Mouse (Mus musculus) thymus, adult 2 months (tissue): ENCODE data around the gene Fancb. TPM values are rescaled to one million over a fixed set of nuclear protein-coding genes. Genes with fewer than 3 reads are reported as not detected.

Source experiments
- DNase-seq: peaks from one replicate; pipeline ENCODE4 v3.0.0; 2021
- H3K27ac ChIP-seq: fragments of 200-500 bp; 2 replicates; pipeline ENCODE4 v1.5.1; 2012; ENCODE audit warnings: low read length, control low read depth; ENCODE audit not compliant: control insufficient read depth, insufficient read depth
- H3K27me3 ChIP-seq: fragments of 200-500 bp; 2 replicates; pipeline ENCODE4 v1.6.1; 2012; ENCODE audit warnings: mild to moderate bottlenecking, low read length, moderate library complexity, mixed read lengths; ENCODE audit not compliant: control insufficient read depth, insufficient read depth
- H3K36me3 ChIP-seq: fragments of 200-500 bp; 2 replicates; pipeline ENCODE4 v1.6.1; 2012; ENCODE audit warnings: mild to moderate bottlenecking, low read length, moderate library complexity; ENCODE audit not compliant: control insufficient read depth, insufficient read depth
- H3K4me1 ChIP-seq: fragments of 200-500 bp; replicated peaks from 2 replicates; pipeline ENCODE4 v1.6.1; 2012; ENCODE audit warnings: low read length; ENCODE audit not compliant: control insufficient read depth, insufficient read depth
- H3K4me3 ChIP-seq: fragments of 200-500 bp; 2 replicates; pipeline ENCODE4 v1.5.1; 2012; ENCODE audit warnings: mild to moderate bottlenecking, low read length, control low read depth, moderate library complexity; ENCODE audit not compliant: control insufficient read depth, insufficient read depth
- CTCF ChIP-seq: fragments of 200-500 bp; IDR thresholded peaks from 2 replicates; pipeline ENCODE4 v1.5.1; 2012; ENCODE audit warnings: mild to moderate bottlenecking, control low read depth, low read length, moderate library complexity, borderline replicate concordance; ENCODE audit not compliant: control insufficient read depth, poor library complexity, insufficient read depth; ENCODE audit errors: extremely low read depth
- POLR2A ChIP-seq: fragments of 200-500 bp; IDR thresholded peaks from 2 replicates; pipeline ENCODE4 v1.6.1; 2012; ENCODE audit warnings: mild to moderate bottlenecking, low read length, control low read depth, moderate library complexity; ENCODE audit not compliant: control insufficient read depth, poor library complexity, insufficient read depth; ENCODE audit errors: extremely low read depth
- WGBS: fragments of 180-500 bp; shearing (Covaris S2); methylation state at CpG from one replicate; pipeline ENCODE4 v1.1.7; 2018; 5-methylcytosine and 5-hydroxymethylcytosine counted together
- polyA plus RNA-seq: library from polyadenylated mRNA; depleted of rRNA; stranded (reverse); fragments of >200 nt; gene quantifications from 2 replicates; pipeline ENCODE4 v1.2.3, GENCODE M21; 2012; rRNA removed

Fancb gene
- 0.97 and 1.2 TPM in 2 replicates for polyA plus RNA-seq

GRCm38 (mm10) chrX:164980193-164980775 lies at the start of gene Fancb, which contains the start of gene Mospd2:
TSS of gene Fancb (plus strand) at chrX:164980592.
TSS of gene Mospd2 (minus strand) at chrX:164980375.
- H3K27ac ChIP-seq: peak within 1 kb of the TSS; percentile 1; the same call in 1 of the 2 replicates
- peak within 1 kb of the TSS; percentile 92 for H3K4me3 ChIP-seq
- DNase-seq: peak; percentile 77
- TF ChIP-seq POLR2A: no peak
- TF ChIP-seq CTCF: no peak
- H3K27me3 ChIP-seq: no peaks in the 10 kb centered on the region
- no peaks in the 10 kb centered on the region for H3K36me3 ChIP-seq
- peaks cover 4% of the 10 kb centered on the region; the same call in 1 of the 2 replicates for H3K4me1 ChIP-seq
- 4% methylated on average over 22 of the region's 26 CpGs for WGBS

- Histone ChIP-seq H3K4me1 (no peaks in the 10 kb centered on the region), H3K4me3 (no peak overlapping the region), H3K27ac (no peak overlapping the region), H3K27me3 (no peaks in the 10 kb centered on the region), H3K36me3 (no peaks in the 10 kb centered on the region)
- TF ChIP-seq CTCF: no peak
- no peak for TF ChIP-seq POLR2A
- no peak for DNase-seq
- 94% methylated on average over 5 of the region's 5 CpGs for WGBS
These were observed 38.9 kb upstream of the Fancb start for GRCm38 (mm10) chrX:164941540-164941939.

GRCm38 (mm10) chrX:164951858-164952576 lies 28.4 kb upstream of the Fancb start:
- Histone ChIP-seq H3K4me3 (no peak overlapping the region), H3K36me3 (no peaks in the 10 kb centered on the region), H3K4me1 (no peaks in the 10 kb centered on the region), H3K27me3 (no peaks in the 10 kb centered on the region), H3K27ac (no peak overlapping the region)
- TF ChIP-seq CTCF (no peak), POLR2A (no peak)
- WGBS: 25% methylated on average over 11 of the region's 11 CpGs
- no peak for DNase-seq

- Histone ChIP-seq H3K27me3 (no peaks in the 10 kb centered on the region), H3K4me1 (no peaks in the 10 kb centered on the region), H3K27ac (no peak overlapping the region), H3K4me3 (no peak overlapping the region), H3K36me3 (no peaks in the 10 kb centered on the region)
- WGBS: 82% methylated on average over 5 of the region's 5 CpGs
- no peak for DNase-seq
- no peak for TF ChIP-seq POLR2A
- TF ChIP-seq CTCF: no peak
These were observed 27.6 kb upstream of the Fancb start for GRCm38 (mm10) chrX:164952601-164953375.

GRCm38 (mm10) chrX:164965750-164966448 lies 14.5 kb upstream of the Fancb start:
- Histone ChIP-seq H3K27ac (no peak overlapping the region), H3K4me1 (no peaks in the 10 kb centered on the region), H3K4me3 (no peak overlapping the region), H3K36me3 (no peaks in the 10 kb centered on the region), H3K27me3 (no peaks in the 10 kb centered on the region)
- 90% methylated on average over 3 of the region's 3 CpGs for WGBS
- DNase-seq: no peak
- no peak for TF ChIP-seq CTCF
- TF ChIP-seq POLR2A: no peak

GRCm38 (mm10) chrX:164971206-164971605 lies 9.2 kb upstream of the Fancb start:
- no peaks in the 10 kb centered on the region for H3K36me3 ChIP-seq
- H3K27ac ChIP-seq: no peak overlapping the region
- WGBS: 91% methylated on average over 3 of the region's 3 CpGs
- no peak for DNase-seq
- H3K4me1 ChIP-seq: no peaks in the 10 kb centered on the region
- H3K4me3 ChIP-seq: no peak overlapping the region
- no peaks in the 10 kb centered on the region for H3K27me3 ChIP-seq
- no peak for TF ChIP-seq CTCF
- TF ChIP-seq POLR2A: no peak
